Mouse (Mus musculus): Measurements from ENCODE around the gene P4hb. TPM values are rescaled to one million over a fixed set of nuclear protein-coding genes. Genes with fewer than 3 reads are reported as not detected.

Gene P4hb
- polyA plus RNA-seq (2012; fragmentation: generic; extraction: Trizol) = 444 TPM

- H3K27me3 ChIP-seq (ENCODE audit: control insufficient read depth, insufficient read depth, insufficient read length) = no peaks in the 10 kb centered on the region
- H3K79me2 ChIP-seq (ENCODE audit: control insufficient read depth, insufficient read depth) = peaks cover 43% of the 10 kb centered on the region
- peaks cover 17% of the 10 kb centered on the region for H3K36me3 ChIP-seq (ENCODE audit: control insufficient read depth, insufficient read depth)
- peak within 1 kb of the TSS; percentile 68 for H3ac ChIP-seq (ENCODE audit: control insufficient read depth, insufficient read length)
- H3K4me3 ChIP-seq = peak within 1 kb of the TSS; percentile 75
- TF ChIP-seq TCF12 (IDR thresholded peaks at IDR 0.05; ENCODE audit: insufficient read depth, poor library complexity, severe bottlenecking) (no peak), TCF3 (IDR thresholded peaks at IDR 0.05; ENCODE audit: insufficient read length, low read depth) (peak; percentile 21), MYOD1 (IDR thresholded peaks at IDR 0.05; ENCODE audit: control insufficient read depth in 1 of 3, insufficient read length in 2 of 3, low read depth in 2 of 3) (peak in 1 of 3 experiments; percentile 24), E2F4 (IDR thresholded peaks at IDR 0.05; ENCODE audit: insufficient read depth) (peak; percentile 85), SRF (IDR thresholded peaks at IDR 0.05; ENCODE audit: control insufficient read depth, insufficient read length, low read depth) (peak; percentile 80), MYOG (IDR thresholded peaks at IDR 0.05; ENCODE audit: control insufficient read depth in 1 of 3, insufficient read depth in 1 of 3, insufficient read length in 2 of 3, low read depth in 2 of 3) (peak in 2 of 3 experiments; percentile 11), MAX (IDR thresholded peaks at IDR 0.05; ENCODE audit: low read depth) (no peak), POLR2AphosphoS2 (IDR thresholded peaks at IDR 0.05; ENCODE audit: insufficient read length, low read depth) (peak; percentile 100), REST (IDR thresholded peaks at IDR 0.05; ENCODE audit: insufficient read depth, insufficient read length) (peak; percentile 57), USF1 (IDR thresholded peaks at IDR 0.05; ENCODE audit: low read depth) (no peak), POLR2A (IDR thresholded peaks at IDR 0.05; ENCODE audit: insufficient read length, low read depth) (peak; percentile 100)
- peak within 1 kb of the TSS; percentile 91 for H3K4me2 ChIP-seq (ENCODE audit: low read depth)
Observed at GRCm38 (mm10) chr11:120572752-120573584, at the start of gene P4hb. TSS of gene P4hb (minus strand) at chr11:120573253.

- Histone ChIP-seq H3K4me3 (no peak overlapping the region), H3K36me3 (ENCODE audit: control insufficient read depth, insufficient read depth) (peaks cover 29% of the 10 kb centered on the region), H3K79me2 (ENCODE audit: control insufficient read depth, insufficient read depth) (peaks cover 28% of the 10 kb centered on the region), H3ac (ENCODE audit: control insufficient read depth, insufficient read length) (no peak overlapping the region), H3K4me2 (ENCODE audit: low read depth) (no peak overlapping the region), H3K27me3 (ENCODE audit: control insufficient read depth, insufficient read depth, insufficient read length) (no peaks in the 10 kb centered on the region)
- no peak for TF ChIP-seq SRF (IDR thresholded peaks at IDR 0.05; ENCODE audit: control insufficient read depth, insufficient read length, low read depth)
- TF ChIP-seq MYOG (IDR thresholded peaks at IDR 0.05; ENCODE audit: control insufficient read depth in 1 of 3, insufficient read depth in 1 of 3, insufficient read length in 2 of 3, low read depth in 2 of 3) = no peak
- no peak for TF ChIP-seq REST (IDR thresholded peaks at IDR 0.05; ENCODE audit: insufficient read depth, insufficient read length)
- TF ChIP-seq MYOD1 (IDR thresholded peaks at IDR 0.05; ENCODE audit: control insufficient read depth in 1 of 3, insufficient read length in 2 of 3, low read depth in 2 of 3) = no peak
- TF ChIP-seq TCF3 (IDR thresholded peaks at IDR 0.05; ENCODE audit: insufficient read length, low read depth) = no peak
- TF ChIP-seq POLR2AphosphoS2 (IDR thresholded peaks at IDR 0.05; ENCODE audit: insufficient read length, low read depth) = no peak
- TF ChIP-seq CEBPB (IDR thresholded peaks at IDR 0.05; ENCODE audit: insufficient read depth, poor library complexity, severe bottlenecking) = no peak
- TF ChIP-seq MAX (IDR thresholded peaks at IDR 0.05; ENCODE audit: low read depth) = no peak
- TF ChIP-seq USF1 (IDR thresholded peaks at IDR 0.05; ENCODE audit: low read depth) = no peak
Observed at GRCm38 (mm10) chr11:120622805-120623204, 49.8 kb upstream of the P4hb start.

- Histone ChIP-seq H3K27me3 (ENCODE audit: control insufficient read depth, insufficient read depth, insufficient read length) (no peaks in the 10 kb centered on the region), H3K36me3 (ENCODE audit: control insufficient read depth, insufficient read depth) (peaks cover 19% of the 10 kb centered on the region), H3K4me2 (ENCODE audit: low read depth) (no peak overlapping the region), H3ac (ENCODE audit: control insufficient read depth, insufficient read length) (no peak overlapping the region), H3K4me3 (no peak overlapping the region), H3K79me2 (ENCODE audit: control insufficient read depth, insufficient read depth) (peaks cover 26% of the 10 kb centered on the region)
- TF ChIP-seq CEBPB (IDR thresholded peaks at IDR 0.05; ENCODE audit: insufficient read depth, poor library complexity, severe bottlenecking) (no peak), POLR2A (IDR thresholded peaks at IDR 0.05; ENCODE audit: insufficient read length, low read depth) (no peak), MYOG (IDR thresholded peaks at IDR 0.05; ENCODE audit: control insufficient read depth in 1 of 3, insufficient read depth in 1 of 3, insufficient read length in 2 of 3, low read depth in 2 of 3) (no peak), E2F4 (IDR thresholded peaks at IDR 0.05; ENCODE audit: insufficient read depth) (no peak), MYOD1 (IDR thresholded peaks at IDR 0.05; ENCODE audit: control insufficient read depth in 1 of 3, insufficient read length in 2 of 3, low read depth in 2 of 3) (no peak), USF1 (IDR thresholded peaks at IDR 0.05; ENCODE audit: low read depth) (no peak), TCF3 (IDR thresholded peaks at IDR 0.05; ENCODE audit: insufficient read length, low read depth) (no peak), MAX (IDR thresholded peaks at IDR 0.05; ENCODE audit: low read depth) (no peak), TCF12 (IDR thresholded peaks at IDR 0.05; ENCODE audit: insufficient read depth, poor library complexity, severe bottlenecking) (no peak), REST (IDR thresholded peaks at IDR 0.05; ENCODE audit: insufficient read depth, insufficient read length) (no peak), POLR2AphosphoS2 (IDR thresholded peaks at IDR 0.05; ENCODE audit: insufficient read length, low read depth) (no peak), SRF (IDR thresholded peaks at IDR 0.05; ENCODE audit: control insufficient read depth, insufficient read length, low read depth) (no peak)
Observed at GRCm38 (mm10) chr11:120620195-120620594, 47.1 kb upstream of the P4hb start.

GRCm38 (mm10) chr11:120618619-120619535 is 45.8 kb upstream of the P4hb start:
- no peak overlapping the region for H3K4me2 ChIP-seq (ENCODE audit: low read depth)
- H3K27me3 ChIP-seq (ENCODE audit: control insufficient read depth, insufficient read depth, insufficient read length) = no peaks in the 10 kb centered on the region
- no peak overlapping the region for H3K4me3 ChIP-seq
- H3K79me2 ChIP-seq (ENCODE audit: control insufficient read depth, insufficient read depth) = peaks cover 34% of the 10 kb centered on the region
- H3ac ChIP-seq (ENCODE audit: control insufficient read depth, insufficient read length) = no peak overlapping the region
- H3K36me3 ChIP-seq (ENCODE audit: control insufficient read depth, insufficient read depth) = peaks cover 22% of the 10 kb centered on the region
- TF ChIP-seq POLR2A (IDR thresholded peaks at IDR 0.05; ENCODE audit: insufficient read length, low read depth) = no peak
